Mouse (Mus musculus): ENCODE results near the gene Tmem45a2. TPM values are rescaled to one million over a fixed set of nuclear protein-coding genes. Genes with fewer than 3 reads are reported as not detected.
"Not testable (repeated sequence)": the region's sequence is repeated elsewhere in the genome, so short reads cannot be mapped to it uniquely, and the experiment has no call there.

Tmem45a2 gene
- polyA plus RNA-seq, 1 experiment from 2014 or later = 0.08 TPM

- WGBS = 42% methylated on average over 4 of the region's 4 CpGs
Measured at GRCm38 (mm10) chr16:57092460-57092859, 21.3 kb upstream of the Tmem45a2 start.

GRCm38 (mm10) chr16:57079577-57079976 lies 8.4 kb upstream of the Tmem45a2 start:
- no peaks in the 10 kb centered on the region for H3K36me3 ChIP-seq (ENCODE audit: control insufficient read depth, insufficient read depth, low read length)
- H3K4me2 ChIP-seq (ENCODE audit: low read depth, low read length) = no peak overlapping the region
- no peak overlapping the region for H3K27ac ChIP-seq (replicated peaks; ENCODE audit: low read depth, low read length)
- H3K4me3 ChIP-seq (ENCODE audit: low read depth, low read length) = no peak overlapping the region
- H3K4me1 ChIP-seq (ENCODE audit: control insufficient read depth, insufficient read depth, low read length) = no peaks in the 10 kb centered on the region
- DNase-seq (ENCODE audit: low spot score) (no peak), ATAC-seq (ENCODE audit: low read depth) (no peak)
- 68% methylated on average over 4 of the region's 4 CpGs for WGBS
- H3K27me3 ChIP-seq (replicated peaks; ENCODE audit: control insufficient read depth, insufficient read depth, low read length) = no peaks in the 10 kb centered on the region
- H3K9me3 ChIP-seq (ENCODE audit: control insufficient read depth, low read length) = no peaks in the 10 kb centered on the region
- H3K9ac ChIP-seq (ENCODE audit: low read depth, low read length) = no peak overlapping the region

More at GRCm38 (mm10) chr16:57092460-57092859, 21.3 kb upstream of the Tmem45a2 start:
- ATAC-seq (ENCODE audit: low read depth) = peak; percentile 53; the same call in 1 of the 2 replicates
- Histone ChIP-seq H3K27ac (replicated peaks; ENCODE audit: low read depth, low read length) (no peak overlapping the region), H3K4me2 (ENCODE audit: low read depth, low read length) (no peak overlapping the region), H3K36me3 (ENCODE audit: control insufficient read depth, insufficient read depth, low read length) (no peaks in the 10 kb centered on the region), H3K9ac (ENCODE audit: low read depth, low read length) (no peak overlapping the region), H3K4me3 (ENCODE audit: low read depth, low read length) (no peak overlapping the region), H3K4me1 (ENCODE audit: control insufficient read depth, insufficient read depth, low read length) (no peaks in the 10 kb centered on the region), H3K9me3 (ENCODE audit: control insufficient read depth, low read length) (no peaks in the 10 kb centered on the region), H3K27me3 (replicated peaks; ENCODE audit: control insufficient read depth, insufficient read depth, low read length) (no peaks in the 10 kb centered on the region)
- DNase-seq (ENCODE audit: low spot score) = peak; percentile 57

GRCm38 (mm10) chr16:57075986-57076385 lies 4.8 kb upstream of the Tmem45a2 start:
- ATAC-seq (ENCODE audit: low read depth) (no peak), DNase-seq (ENCODE audit: low spot score) (no peak)
- H3K4me3 ChIP-seq (ENCODE audit: low read depth, low read length) = no peak overlapping the region
- 76% methylated on average over 7 of the region's 7 CpGs for WGBS
- H3K27me3 ChIP-seq (replicated peaks; ENCODE audit: control insufficient read depth, insufficient read depth, low read length) = no peaks in the 10 kb centered on the region
- H3K27ac ChIP-seq (replicated peaks; ENCODE audit: low read depth, low read length) = no peak overlapping the region
- H3K9ac ChIP-seq (ENCODE audit: low read depth, low read length) = no peak overlapping the region
- no peaks in the 10 kb centered on the region for H3K9me3 ChIP-seq (ENCODE audit: control insufficient read depth, low read length)
- H3K36me3 ChIP-seq (ENCODE audit: control insufficient read depth, insufficient read depth, low read length) = no peaks in the 10 kb centered on the region
- H3K4me1 ChIP-seq (ENCODE audit: control insufficient read depth, insufficient read depth, low read length) = no peaks in the 10 kb centered on the region
- no peak overlapping the region for H3K4me2 ChIP-seq (ENCODE audit: low read depth, low read length)

GRCm38 (mm10) chr16:57062045-57062444 lies 9.1 kb downstream of the Tmem45a2 start:
- 70% methylated on average over 3 of the region's 3 CpGs for WGBS

GRCm38 (mm10) chr16:57056995-57057394 lies 14.2 kb downstream of the Tmem45a2 start:
- no peaks in the 10 kb centered on the region for H3K27me3 ChIP-seq (replicated peaks; ENCODE audit: control insufficient read depth, insufficient read depth, low read length)
- ATAC-seq (ENCODE audit: low read depth) (no peak), DNase-seq (ENCODE audit: low spot score) (no peak)
- no peak overlapping the region for H3K4me2 ChIP-seq (ENCODE audit: low read depth, low read length)
- H3K9ac ChIP-seq (ENCODE audit: low read depth, low read length) = no peak overlapping the region
- no peak overlapping the region for H3K27ac ChIP-seq (replicated peaks; ENCODE audit: low read depth, low read length)
- H3K36me3 ChIP-seq (ENCODE audit: control insufficient read depth, insufficient read depth, low read length) = no peaks in the 10 kb centered on the region
- no peaks in the 10 kb centered on the region for H3K9me3 ChIP-seq (ENCODE audit: control insufficient read depth, low read length)
- 90% methylated on average over 4 of the region's 4 CpGs for WGBS
- no peaks in the 10 kb centered on the region for H3K4me1 ChIP-seq (ENCODE audit: control insufficient read depth, insufficient read depth, low read length)
- H3K4me3 ChIP-seq (ENCODE audit: low read depth, low read length) = no peak overlapping the region

More at GRCm38 (mm10) chr16:57062045-57062444, 9.1 kb downstream of the Tmem45a2 start:
- Histone ChIP-seq H3K4me1 (ENCODE audit: control insufficient read depth, insufficient read depth, low read length) (no peaks in the 10 kb centered on the region), H3K9me3 (ENCODE audit: control insufficient read depth, low read length) (no peaks in the 10 kb centered on the region), H3K36me3 (ENCODE audit: control insufficient read depth, insufficient read depth, low read length) (no peaks in the 10 kb centered on the region), H3K4me2 (ENCODE audit: low read depth, low read length) (no peak overlapping the region), H3K27me3 (replicated peaks; ENCODE audit: control insufficient read depth, insufficient read depth, low read length) (no peaks in the 10 kb centered on the region), H3K9ac (ENCODE audit: low read depth, low read length) (no peak overlapping the region), H3K27ac (replicated peaks; ENCODE audit: low read depth, low read length) (no peak overlapping the region), H3K4me3 (ENCODE audit: low read depth, low read length) (no peak overlapping the region)
- DNase-seq (ENCODE audit: low spot score) = peak; percentile 24
- ATAC-seq (ENCODE audit: low read depth) = peak; percentile 63; the same call in 1 of the 2 replicates

- no peak for ATAC-seq (ENCODE audit: low read depth)
- no peaks in the 10 kb centered on the region for H3K36me3 ChIP-seq (ENCODE audit: control insufficient read depth, insufficient read depth, low read length)
- no peaks in the 10 kb centered on the region for H3K27me3 ChIP-seq (replicated peaks; ENCODE audit: control insufficient read depth, insufficient read depth, low read length)
- no peaks in the 10 kb centered on the region for H3K4me1 ChIP-seq (ENCODE audit: control insufficient read depth, insufficient read depth, low read length)
- no peak overlapping the region for H3K4me3 ChIP-seq (ENCODE audit: low read depth, low read length)
- H3K9me3 ChIP-seq (ENCODE audit: control insufficient read depth, low read length) = no peaks in the 10 kb centered on the region
- DNase-seq (ENCODE audit: low spot score) = no peak
- H3K27ac ChIP-seq (replicated peaks; ENCODE audit: low read depth, low read length) = no peak overlapping the region
- H3K4me2 ChIP-seq (ENCODE audit: low read depth, low read length) = no peak overlapping the region
- 89% methylated on average over 3 of the region's 3 CpGs for WGBS
- no peak overlapping the region for H3K9ac ChIP-seq (ENCODE audit: low read depth, low read length)
Measured at GRCm38 (mm10) chr16:57049974-57050373, 21.2 kb downstream of the Tmem45a2 start.

GRCm38 (mm10) chr16:57038600-57038999 lies 32.6 kb downstream of the Tmem45a2 start:
- Histone ChIP-seq H3K4me1 (ENCODE audit: control insufficient read depth, insufficient read depth, low read length) (no peaks in the 10 kb centered on the region), H3K36me3 (ENCODE audit: control insufficient read depth, insufficient read depth, low read length) (no peaks in the 10 kb centered on the region), H3K9ac (ENCODE audit: low read depth, low read length) (no peak overlapping the region), H3K27me3 (replicated peaks; ENCODE audit: control insufficient read depth, insufficient read depth, low read length) (no peaks in the 10 kb centered on the region), H3K4me3 (ENCODE audit: low read depth, low read length) (no peak overlapping the region), H3K9me3 (ENCODE audit: control insufficient read depth, low read length) (no peaks in the 10 kb centered on the region), H3K27ac (replicated peaks; ENCODE audit: low read depth, low read length) (no peak overlapping the region), H3K4me2 (ENCODE audit: low read depth, low read length) (no peak overlapping the region)
- ATAC-seq (ENCODE audit: low read depth) (no peak), DNase-seq (ENCODE audit: low spot score) (no peak)
- 68% methylated on average over 5 of the region's 5 CpGs for WGBS

GRCm38 (mm10) chr16:57030150-57030885 lies 40.9 kb downstream of the Tmem45a2 start:
- no peak overlapping the region for H3K4me2 ChIP-seq (ENCODE audit: low read depth, low read length)
- 88% methylated on average over 7 of the region's 7 CpGs for whole genome bisulfite sequencing
- no peak overlapping the region for H3K4me3 ChIP-seq (ENCODE audit: low read depth, low read length)
- no peaks in the 10 kb centered on the region for H3K36me3 ChIP-seq (ENCODE audit: control insufficient read depth, insufficient read depth, low read length)
- no peak for ATAC-seq (ENCODE audit: low read depth)
- no peak overlapping the region for H3K27ac ChIP-seq (replicated peaks; ENCODE audit: low read depth, low read length)
- no peaks in the 10 kb centered on the region for H3K9me3 ChIP-seq (ENCODE audit: control insufficient read depth, low read length)
- no peak for DNase-seq (ENCODE audit: low spot score)
- H3K9ac ChIP-seq (ENCODE audit: low read depth, low read length) = no peak overlapping the region
- no peaks in the 10 kb centered on the region for H3K27me3 ChIP-seq (replicated peaks; ENCODE audit: control insufficient read depth, insufficient read depth, low read length)
- no peaks in the 10 kb centered on the region for H3K4me1 ChIP-seq (ENCODE audit: control insufficient read depth, insufficient read depth, low read length)

GRCm38 (mm10) chr16:56998283-56998682 lies 72.9 kb downstream of the Tmem45a2 start:
- H3K4me1 ChIP-seq (ENCODE audit: control insufficient read depth, insufficient read depth, low read length); H3K27ac ChIP-seq (replicated peaks; ENCODE audit: low read depth, low read length); H3K9me3 ChIP-seq (ENCODE audit: control insufficient read depth, low read length); H3K4me2 ChIP-seq (ENCODE audit: low read depth, low read length); DNase-seq (ENCODE audit: low spot score); H3K27me3 ChIP-seq (replicated peaks; ENCODE audit: control insufficient read depth, insufficient read depth, low read length); ATAC-seq (ENCODE audit: low read depth); H3K9ac ChIP-seq (ENCODE audit: low read depth, low read length); H3K4me3 ChIP-seq (ENCODE audit: low read depth, low read length); H3K36me3 ChIP-seq (ENCODE audit: control insufficient read depth, insufficient read depth, low read length): not testable (repeated sequence)
- 84% methylated on average over 9 of the region's 9 CpGs for WGBS

All from embryonic facial prominence, embryonic 14.5 days (tissue).